Mouse (Mus musculus) ES-Bruce4 (cell line): ENCODE data around the gene Rptor.

Experiments
- CTCF ChIP-seq: IDR thresholded peaks from one replicate; pipeline ENCODE4 v1.8.1; 2011; ENCODE audit warnings: low read depth, low read length
- EP300 ChIP-seq: IDR thresholded peaks from 2 replicates; pipeline ENCODE4 v1.6.1; 2011; ENCODE audit warnings: low read depth, low read length; ENCODE audit not compliant: insufficient read depth
- POLR2A ChIP-seq: IDR thresholded peaks from one replicate; pipeline ENCODE4 v1.8.1; 2011; ENCODE audit warnings: low read length; ENCODE audit not compliant: insufficient read depth

DNA sequence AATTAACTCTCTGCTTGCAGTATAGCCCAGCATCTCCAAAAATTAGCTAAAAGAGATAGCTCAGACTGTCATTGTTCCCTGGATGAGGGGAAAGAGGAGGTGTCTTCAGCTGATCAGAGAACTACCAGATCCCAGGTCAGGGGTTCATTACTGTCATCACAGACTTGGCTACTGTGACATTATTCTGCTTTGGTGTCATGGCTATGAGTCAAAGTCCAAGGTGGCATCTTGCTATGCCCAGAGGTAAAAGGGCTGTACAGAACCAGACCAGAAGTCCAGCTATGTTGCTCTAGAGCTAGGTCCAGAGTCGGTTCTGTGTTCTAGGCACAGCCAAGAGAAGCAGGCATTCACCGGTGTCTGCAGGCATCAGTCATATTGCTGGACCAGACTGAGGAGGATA is 25.0 kb upstream of the Rptor start:
- TF ChIP-seq POLR2A (no peak), CTCF (no peak), EP300 (no peak)
